Mouse (Mus musculus): ENCODE results near the gene Oxsr1.
"Not testable (repeated sequence)": the region's sequence is repeated elsewhere in the genome, so short reads cannot be mapped to it uniquely, and the experiment has no call there.

Oxsr1 gene

GRCm38 (mm10) chr9:119337842-119338241 lies 15.6 kb upstream of the Oxsr1 start:
- peak; percentile 39 to 42 for DNase-seq

GRCm38 (mm10) chr9:119335571-119335970 lies 13.3 kb upstream of the Oxsr1 start:
- peak in 1 of 2 experiments; percentile 25 for DNase-seq

GRCm38 (mm10) chr9:119334834-119335233 lies 12.6 kb upstream of the Oxsr1 start:
- DNase-seq = no peak

GRCm38 (mm10) chr9:119334324-119334723 lies 12.1 kb upstream of the Oxsr1 start:
- DNase-seq = peak; percentile 69 to 82

GRCm38 (mm10) chr9:119330186-119330963 lies 8.1 kb upstream of the Oxsr1 start:
- peak in 1 of 2 experiments; percentile 49 for DNase-seq

GRCm38 (mm10) chr9:119328488-119328887 lies 6.3 kb upstream of the Oxsr1 start:
- no peak for DNase-seq

- DNase-seq = no peak
Measured at GRCm38 (mm10) chr9:119324130-119324529, 1.9 kb upstream of the Oxsr1 start.

GRCm38 (mm10) chr9:119323260-119323645 lies 1.0 kb upstream of the Oxsr1 start:
- peak in 1 of 2 experiments; percentile 34 for DNase-seq

- DNase-seq = peak in 1 of 2 experiments; percentile 63
Measured at GRCm38 (mm10) chr9:119321392-119322229, 616 bp downstream of the Oxsr1 start.

- DNase-seq = no peak
Measured at GRCm38 (mm10) chr9:119320946-119321345, 1.3 kb downstream of the Oxsr1 start.

GRCm38 (mm10) chr9:119320446-119320845 lies 1.8 kb downstream of the Oxsr1 start:
- no peak for DNase-seq

GRCm38 (mm10) chr9:119318891-119319290 lies 3.3 kb downstream of the Oxsr1 start:
- no peak for DNase-seq

GRCm38 (mm10) chr9:119313096-119313495 lies 9.1 kb downstream of the Oxsr1 start:
- DNase-seq = no peak

GRCm38 (mm10) chr9:119309067-119309466 lies 13.2 kb downstream of the Oxsr1 start:
- no peak for DNase-seq

- DNase-seq = no peak
Measured at GRCm38 (mm10) chr9:119305863-119306262, 16.4 kb downstream of the Oxsr1 start.

GRCm38 (mm10) chr9:119298563-119298962 lies 23.7 kb downstream of the Oxsr1 start:
- DNase-seq = no peak

- no peak for DNase-seq
Measured at GRCm38 (mm10) chr9:119297696-119298095, 24.5 kb downstream of the Oxsr1 start.

GRCm38 (mm10) chr9:119290791-119291190 lies 31.4 kb downstream of the Oxsr1 start:
- DNase-seq = no peak

GRCm38 (mm10) chr9:119280894-119281682 lies 41.1 kb downstream of the Oxsr1 start:
- DNase-seq = no peak

- no peak for DNase-seq
Measured at GRCm38 (mm10) chr9:119278031-119278430, 44.2 kb downstream of the Oxsr1 start.

- DNase-seq = peak; percentile 85 to 94
Measured at GRCm38 (mm10) chr9:119276321-119276720, 45.9 kb downstream of the Oxsr1 start.

GRCm38 (mm10) chr9:119274814-119275213 lies 47.4 kb downstream of the Oxsr1 start:
- not testable (repeated sequence) for DNase-seq

- DNase-seq = no peak
Measured at GRCm38 (mm10) chr9:119271496-119271895, 50.7 kb downstream of the Oxsr1 start.
